Mouse (Mus musculus) A20 (cell line): ENCODE measurements around the gene Pkn1.
A peak's percentile ranks its signal among the peaks of the same experiment; 100 is the strongest.

Source experiments
- DNase-seq: peaks from one replicate; pipeline ENCODE4 v3.0.0-alpha.2; 2011; ENCODE audit warnings: low read depth, low spot score

Gene Pkn1

DNA sequence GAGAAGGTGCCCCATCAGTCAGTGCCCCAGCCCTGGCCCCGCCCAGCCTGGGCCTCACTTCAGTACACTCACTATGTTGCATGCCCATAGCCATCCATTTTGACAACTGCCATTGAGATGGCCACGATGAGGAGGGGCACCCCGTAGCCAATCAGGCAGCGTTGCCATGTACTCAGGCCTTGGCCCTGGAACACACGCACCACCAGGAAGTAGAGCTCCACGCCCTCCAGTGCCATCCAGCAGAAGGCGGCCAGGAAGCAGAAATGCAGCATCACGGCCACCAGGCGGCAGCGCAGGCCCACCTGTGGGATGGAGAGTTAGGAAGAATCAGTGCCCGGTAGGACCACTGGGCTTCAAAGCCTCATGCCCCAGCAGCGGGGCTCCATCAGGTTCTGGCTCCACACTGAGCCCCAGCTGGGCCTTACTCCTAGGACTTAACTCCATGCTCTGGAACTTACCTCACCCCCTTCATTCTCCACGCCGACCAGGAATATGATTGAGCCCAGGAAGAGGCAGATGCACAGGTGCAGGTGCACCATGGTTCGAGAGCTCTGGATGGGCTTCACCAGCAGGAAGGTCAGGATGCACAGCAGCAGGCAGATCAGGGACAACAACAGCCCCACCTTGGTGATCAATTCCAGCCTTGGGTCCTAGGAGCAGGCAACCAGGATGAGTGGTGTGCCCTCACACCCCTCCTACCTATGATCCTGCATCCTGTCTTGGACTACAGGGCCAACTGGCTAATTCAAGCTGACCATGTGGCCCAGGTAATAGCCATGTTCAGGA, 25.9 kb upstream of the Pkn1 start:
- DNase-seq = peak; percentile 66

DNA sequence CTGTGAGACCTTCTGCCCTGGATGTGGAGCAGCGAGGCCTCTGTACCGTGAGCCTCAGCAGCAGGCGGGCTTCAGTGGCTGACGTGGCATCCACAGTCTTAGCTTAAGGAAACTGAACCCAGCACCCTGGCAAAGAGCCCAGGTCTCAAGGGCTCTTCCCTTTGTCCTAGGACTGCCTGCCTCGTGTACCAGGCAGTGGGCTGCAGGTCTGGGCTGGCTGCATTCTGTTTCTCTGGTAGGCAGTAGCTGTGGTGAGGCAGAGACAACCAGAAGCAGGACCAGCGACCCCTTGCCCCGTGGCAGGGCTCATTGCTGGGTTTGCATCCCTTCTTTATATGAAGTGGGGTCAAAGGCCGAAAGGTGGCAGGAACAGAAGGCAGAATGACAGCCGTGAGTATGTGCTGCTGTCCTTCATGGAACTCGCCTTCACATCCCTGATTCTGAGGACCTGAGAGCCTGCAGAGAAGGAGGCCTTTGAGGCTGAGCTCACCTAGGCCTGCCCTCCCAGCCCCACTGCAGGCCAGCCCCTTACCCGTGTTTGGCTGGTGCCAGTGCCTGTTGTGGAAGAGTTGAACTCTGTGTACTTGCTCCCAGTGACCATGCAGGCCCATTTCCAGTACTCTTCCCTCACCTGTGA, 24.6 kb upstream of the Pkn1 start:
- no peak for DNase-seq

DNA sequence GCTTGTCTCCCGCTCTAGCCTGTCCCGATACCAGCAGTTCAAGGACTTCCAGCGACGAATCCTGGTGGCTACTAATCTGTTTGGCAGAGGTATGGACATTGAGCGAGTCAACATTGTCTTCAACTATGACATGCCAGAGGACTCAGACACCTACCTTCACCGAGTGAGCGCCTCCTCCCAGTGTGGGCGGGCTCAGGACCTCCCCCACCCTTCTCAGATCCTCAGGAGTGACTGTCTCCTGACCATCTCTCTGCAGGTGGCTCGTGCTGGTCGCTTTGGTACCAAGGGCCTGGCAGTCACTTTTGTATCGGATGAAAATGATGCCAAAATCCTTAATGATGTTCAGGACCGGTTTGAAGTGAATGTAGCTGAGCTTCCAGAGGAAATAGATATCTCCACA, 23.7 kb upstream of the Pkn1 start:
- DNase-seq = no peak

- no peak for DNase-seq
Observed at GRCm38 (mm10) chr8:83721405-83722025, 22.5 kb upstream of the Pkn1 start.

- no peak for DNase-seq
Observed at GRCm38 (mm10) chr8:83719693-83720092, 20.7 kb upstream of the Pkn1 start.

GRCm38 (mm10) chr8:83719048-83719447, 20.1 kb upstream of the Pkn1 start:
- DNase-seq = no peak

DNA sequence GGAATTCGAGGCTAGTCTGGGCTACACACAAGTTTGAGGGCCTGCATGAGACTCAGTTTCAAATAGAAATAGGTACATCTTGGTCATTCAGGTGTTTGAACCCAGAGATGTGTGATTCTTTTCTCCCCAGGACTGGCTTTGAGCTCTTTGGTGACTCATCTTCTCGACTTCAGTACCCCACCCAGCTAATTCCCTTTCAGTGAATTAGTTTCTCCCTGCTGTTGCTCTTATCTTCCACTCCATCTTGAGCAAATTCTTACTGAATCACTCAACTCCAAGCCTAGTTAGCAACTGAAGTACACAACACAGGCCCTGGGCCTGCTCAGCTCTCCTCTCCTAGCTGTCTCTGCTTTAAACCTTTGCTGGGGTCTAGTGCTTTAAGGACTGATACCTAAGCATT, 17.6 kb upstream of the Pkn1 start:
- no peak for DNase-seq

DNA sequence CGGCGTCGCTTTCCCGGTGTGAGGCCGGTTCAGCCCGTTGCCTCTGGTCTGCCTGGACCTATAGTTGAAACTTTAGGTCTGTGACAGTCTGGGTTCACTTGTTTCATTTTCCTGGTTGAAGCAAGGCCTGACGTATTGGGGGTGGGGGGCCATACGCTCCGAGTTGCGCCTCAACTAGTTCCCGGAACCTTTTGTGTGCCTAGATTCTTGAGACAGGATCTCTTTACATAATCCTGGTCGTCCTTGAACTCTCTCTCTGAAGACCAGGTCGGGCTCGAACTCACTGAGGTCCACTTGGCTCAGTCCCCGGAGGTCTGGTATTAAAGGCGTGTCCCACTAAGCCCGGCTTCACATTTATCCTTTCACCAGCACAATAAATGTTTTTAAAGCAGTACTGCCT, 16.8 kb upstream of the Pkn1 start:
- DNase-seq = no peak

DNA sequence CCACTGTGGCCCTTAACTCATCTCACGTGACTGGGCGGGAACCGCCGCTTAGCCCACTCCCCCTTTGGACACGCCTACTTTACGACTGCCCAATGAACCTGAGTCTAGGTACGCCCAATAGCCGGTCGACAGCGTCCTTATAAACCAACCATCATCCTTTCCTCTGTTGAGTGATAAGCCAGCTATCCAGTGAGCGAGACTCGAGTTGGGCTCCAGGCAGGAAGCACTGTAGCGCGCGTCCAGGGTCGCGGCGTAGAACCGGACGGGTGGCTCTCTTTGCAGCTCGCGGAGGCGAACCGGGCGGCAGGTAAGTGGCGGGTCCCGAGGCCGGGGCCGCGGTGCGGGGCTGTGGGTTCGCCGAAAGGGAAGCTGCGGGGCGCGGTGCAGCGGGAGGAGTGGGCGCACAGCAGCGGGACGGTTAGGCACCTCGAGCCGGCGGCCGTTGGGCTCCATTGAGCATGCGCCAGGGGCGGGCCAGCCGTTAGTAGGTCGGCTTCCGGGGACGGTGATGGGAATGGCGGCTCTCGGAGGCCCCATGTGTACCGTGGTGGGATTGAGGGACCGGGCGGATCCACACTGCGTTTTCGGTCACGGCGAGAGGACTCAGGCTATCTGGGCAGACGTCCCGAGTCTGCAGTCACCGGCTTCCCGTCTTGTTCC, 16.2 kb upstream of the Pkn1 start, which contains the start of gene Ddx39:
TSS of gene Ddx39 (plus strand) at position 147 of the 660 bp plus-strand sequence.
- peak; percentile 99 for DNase-seq

DNA sequence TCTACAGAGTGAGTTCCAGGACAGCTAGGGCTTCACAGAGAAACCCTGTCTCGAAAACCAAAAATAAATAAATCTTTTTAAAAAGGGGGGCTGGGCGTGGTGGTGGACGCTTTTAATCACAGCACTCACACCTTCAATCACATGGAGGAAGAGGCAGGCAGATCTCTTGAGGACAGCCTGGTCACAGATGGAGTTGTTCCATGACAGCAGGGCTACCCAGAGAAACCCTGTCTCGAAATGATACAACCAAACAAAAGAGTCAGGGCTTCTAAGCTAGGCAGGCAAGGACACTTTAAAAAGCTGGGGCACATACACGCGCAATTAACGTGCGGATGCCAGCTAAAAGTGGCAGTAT, 15.7 kb upstream of the Pkn1 start:
- no peak for DNase-seq

DNA sequence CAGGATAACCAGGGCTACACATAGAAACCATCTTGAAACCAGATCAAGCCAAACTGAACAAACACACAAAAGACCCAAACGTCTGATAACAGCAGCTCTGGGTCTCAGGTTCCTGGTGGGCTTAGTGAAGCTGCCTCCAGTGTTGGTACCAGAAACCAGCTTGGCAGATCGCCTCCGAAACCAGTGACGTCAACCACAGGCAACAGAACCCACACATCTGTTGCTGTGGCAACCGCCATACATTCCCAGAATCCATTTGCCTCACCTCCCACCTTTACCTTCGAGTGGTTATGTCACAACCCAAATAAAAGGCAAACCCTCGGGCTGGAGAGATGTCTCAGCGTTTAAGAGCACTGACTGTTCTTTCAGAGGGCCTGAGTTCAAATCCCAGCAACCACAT, 8.6 kb upstream of the Pkn1 start:
- no peak for DNase-seq

GRCm38 (mm10) chr8:83706411-83706810, 7.4 kb upstream of the Pkn1 start:
- peak; percentile 60 for DNase-seq

DNA sequence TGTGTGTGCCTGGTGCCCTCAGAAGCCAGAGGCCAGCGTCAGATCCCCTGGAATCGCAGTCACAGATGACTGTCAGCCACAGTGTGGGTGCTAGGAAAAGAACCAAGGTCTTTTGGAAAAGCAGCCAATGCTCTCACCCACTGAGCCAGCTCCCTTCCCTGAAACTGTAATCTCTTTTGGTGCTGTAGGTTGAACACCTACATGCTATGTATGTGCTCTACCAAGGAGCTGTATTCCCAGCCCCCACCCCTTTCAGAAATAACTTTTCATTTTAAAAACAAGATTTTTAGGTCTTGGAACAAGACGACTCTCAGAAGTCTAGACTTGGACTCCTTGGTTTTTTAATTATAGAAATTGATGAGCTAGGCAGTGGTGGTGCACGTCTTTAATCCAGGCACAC, 4.4 kb upstream of the Pkn1 start:
- no peak for DNase-seq

GRCm38 (mm10) chr8:83700423-83701085, 1.6 kb upstream of the Pkn1 start:
- no peak for DNase-seq

GRCm38 (mm10) chr8:83699566-83699965, 587 bp upstream of the Pkn1 start:
- DNase-seq = peak; percentile 76

- peak; percentile 91 for DNase-seq
Observed at GRCm38 (mm10) chr8:83698291-83698660, 703 bp downstream of the Pkn1 start.

DNA sequence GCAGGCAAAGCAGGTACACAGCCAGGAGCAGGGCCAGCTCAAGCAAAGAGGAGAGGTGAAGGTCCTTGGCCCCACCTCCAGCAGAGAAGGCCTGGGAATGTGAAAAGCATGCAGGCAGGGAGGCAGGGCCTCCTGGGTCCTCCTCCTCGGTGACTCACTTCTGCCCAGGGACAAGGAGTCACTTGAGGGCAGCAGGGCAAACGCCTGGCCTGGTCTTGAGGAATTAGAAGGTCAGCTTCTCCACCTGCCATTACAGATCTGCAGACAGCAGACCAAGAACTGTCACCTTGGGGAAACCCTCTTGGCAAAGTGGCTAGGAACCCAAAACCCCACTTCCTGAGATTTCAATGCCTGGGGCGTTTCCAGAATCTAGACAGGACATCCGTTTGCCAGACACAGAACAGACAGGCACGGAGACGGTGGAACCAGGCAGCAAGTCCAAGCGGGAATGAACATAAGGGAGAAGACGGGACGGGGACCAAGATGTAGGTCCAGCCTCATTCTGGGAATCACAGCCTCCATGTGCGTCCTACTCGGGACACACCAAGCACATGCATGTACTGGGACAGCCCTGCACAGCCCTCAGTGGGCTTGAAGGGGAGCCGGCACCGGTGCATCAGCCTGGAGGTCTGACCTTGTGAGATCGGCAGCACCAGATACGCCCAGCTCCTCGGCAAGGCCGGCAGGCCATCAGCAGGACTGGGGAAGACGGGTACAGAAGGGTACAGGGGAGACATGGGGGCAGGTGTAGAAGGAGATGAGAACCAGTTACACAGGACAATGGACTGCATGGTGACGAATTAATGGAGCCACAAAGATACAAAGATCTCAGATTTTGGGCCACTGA, 1.4 kb downstream of the Pkn1 start:
- no peak for DNase-seq

DNA sequence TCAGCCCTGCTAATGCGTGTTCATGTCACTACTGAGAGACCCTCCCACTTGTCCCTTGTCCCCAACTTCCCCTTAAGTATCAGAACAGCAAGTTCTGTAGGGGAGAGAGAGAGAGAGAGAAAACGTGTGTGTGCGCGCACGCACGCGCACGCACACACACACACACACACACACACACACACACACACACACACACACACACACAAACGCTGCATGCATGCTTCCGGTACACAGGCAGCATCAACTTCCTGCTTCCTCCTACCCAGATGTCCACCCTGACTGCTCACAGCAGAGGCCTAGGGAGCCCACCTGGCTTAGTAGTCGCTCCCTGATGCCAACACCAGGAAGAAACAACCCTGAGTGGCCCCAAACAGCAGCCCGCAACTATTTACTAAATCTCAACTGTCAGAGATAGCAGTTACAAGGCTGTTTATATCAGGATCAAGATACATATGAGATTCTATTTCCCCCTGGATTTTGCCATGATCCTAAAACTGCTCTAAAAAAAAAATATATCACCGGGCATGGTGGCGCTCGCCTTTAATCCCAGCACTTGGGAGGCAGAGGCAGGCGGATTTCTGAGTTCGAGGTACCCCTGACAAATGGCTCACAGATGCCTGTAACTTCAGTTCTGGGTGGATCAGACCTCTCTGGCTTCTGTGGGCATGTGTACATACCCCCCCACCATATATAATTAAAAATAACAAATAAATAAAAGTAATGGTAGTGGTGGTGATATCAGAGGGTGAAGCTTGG, 3.5 kb downstream of the Pkn1 start:
- peak; percentile 35 for DNase-seq

- DNase-seq = no peak
Observed at GRCm38 (mm10) chr8:83694369-83695160, 4.4 kb downstream of the Pkn1 start.
